Mouse (Mus musculus) myocyte (in vitro differentiated cells): Measurements from ENCODE around the gene Nek9.

Experiments
- CEBPB ChIP-seq: IDR thresholded peaks from 2 replicates; pipeline ENCODE4 v1.6.1; 2011; ENCODE audit warnings: mild to moderate bottlenecking, moderate library complexity; ENCODE audit not compliant: poor library complexity, insufficient read depth, severe bottlenecking
- E2F4 ChIP-seq: IDR thresholded peaks from one replicate; pipeline ENCODE4 v1.6.1; 2011; ENCODE audit warnings: mild to moderate bottlenecking, control low read depth, moderate library complexity; ENCODE audit not compliant: insufficient read depth
- POLR2A ChIP-seq: IDR thresholded peaks from one replicate; pipeline ENCODE4 v1.6.1; 2011; ENCODE audit warnings: low read depth, mild to moderate bottlenecking, control low read depth, moderate library complexity; ENCODE audit not compliant: insufficient read length
- POLR2AphosphoS2 ChIP-seq: IDR thresholded peaks from one replicate; pipeline ENCODE4 v1.6.1; 2011; ENCODE audit warnings: low read depth, control low read depth; ENCODE audit not compliant: insufficient read length
- REST ChIP-seq: IDR thresholded peaks from one replicate; pipeline ENCODE4 v1.6.1; 2011; ENCODE audit warnings: mild to moderate bottlenecking, control low read depth, moderate library complexity; ENCODE audit not compliant: insufficient read depth, insufficient read length
- TCF3 ChIP-seq: IDR thresholded peaks from one replicate; pipeline ENCODE4 v1.6.1; 2011; ENCODE audit warnings: low read depth, control low read depth; ENCODE audit not compliant: insufficient read length
- USF1 ChIP-seq: IDR thresholded peaks from one replicate; pipeline ENCODE4 v1.6.1; 2011; ENCODE audit warnings: low read depth, mild to moderate bottlenecking, control low read depth, moderate library complexity

- TF ChIP-seq POLR2A (no peak), TCF3 (no peak), USF1 (no peak), CEBPB (no peak), E2F4 (no peak), POLR2AphosphoS2 (peak; percentile 12), REST (no peak)
Measured at GRCm38 (mm10) chr12:85270319-85270718, 68.8 kb downstream of the Nek9 start, which contains the start of gene Mlh3.
